Comparison of ENCODE assay signal across 8 mouse cellular contexts in genomic region chr11:86614056-86614530, GRCm38 (mm10).
DNase-seq lines count a peak whose midpoint lies in the region; ATAC-seq and TF ChIP-seq lines count a peak whose summit lies in the region.

No protein-coding gene starts in this region.

- peak; percentile 23 for DNase-seq in left cerebral cortex, adult 11 months (ENCODE audit: low spot score)
- no peak for DNase-seq in left cerebral cortex, adult 8-10 months (ENCODE audit: low spot score in 2 of 2)
- peak; percentile 89 for DNase-seq in c-Kit-positive CD71-positive TER-119-positive erythroid progenitor cells, embryonic 14.5 days (ENCODE audit: low spot score)
- peak; percentile 51 to 77 for DNase-seq in spleen, postnatal 36 days (ENCODE audit: low spot score in 2 of 2)
- DNase-seq in hindbrain, postnatal 0 days (ENCODE audit: low spot score), result no peak
- DNase-seq in kidney, adult 11 months, result no peak

- H3K27ac ChIP-seq in liver, embryonic 12.5 days, result peak overlapping the region; percentile 97
- no peak overlapping the region for H3K27ac ChIP-seq in hindbrain, postnatal 0 days
- H3K27ac ChIP-seq in forebrain, embryonic 12.5 days, result no peak overlapping the region

- H3K9ac ChIP-seq in liver, embryonic 12.5 days, result peak overlapping the region; percentile 60
- H3K9ac ChIP-seq in hindbrain, postnatal 0 days (replicated peaks; ENCODE audit: low read length), result no peak overlapping the region
- no peak overlapping the region for H3K9ac ChIP-seq in forebrain, embryonic 12.5 days

- no peak for TF ChIP-seq CTCF in hindbrain, postnatal 0 days (IDR thresholded peaks at IDR 0.05; ENCODE audit: low read depth)

- H3K9me3 ChIP-seq in liver, embryonic 12.5 days (replicated peaks), result no peaks in the 10 kb centered on the region
- H3K9me3 ChIP-seq in hindbrain, postnatal 0 days (ENCODE audit: low read length), result no peaks in the 10 kb centered on the region
- H3K9me3 ChIP-seq in forebrain, embryonic 12.5 days, result no peaks in the 10 kb centered on the region

- ATAC-seq in liver, embryonic 12.5 days, result peak; percentile 85
- ATAC-seq in hindbrain, postnatal 0 days, result no peak
- no peak for ATAC-seq in forebrain, embryonic 12.5 days (ENCODE audit: low FRiP score)

- peaks cover 63% of the 10 kb centered on the region for H3K4me1 ChIP-seq in liver, embryonic 12.5 days
- H3K4me1 ChIP-seq in hindbrain, postnatal 0 days (ENCODE audit: insufficient read depth, low read length), result no peaks in the 10 kb centered on the region
- H3K4me1 ChIP-seq in forebrain, embryonic 12.5 days, result no peaks in the 10 kb centered on the region

- H3K4me2 ChIP-seq in liver, embryonic 12.5 days, result peak overlapping the region; percentile 58
- H3K4me2 ChIP-seq in hindbrain, postnatal 0 days (ENCODE audit: low read depth, low read length), result no peak overlapping the region
- H3K4me2 ChIP-seq in forebrain, embryonic 12.5 days, result no peak overlapping the region

- 12% methylated on average over 2 of the region's 2 CpGs for WGBS in liver, embryonic 12.5 days (ENCODE audit: insufficient replicate concordance)
- WGBS in hindbrain, postnatal 0 days, result 78% methylated on average over 2 of the region's 2 CpGs
- 66% methylated on average over 2 of the region's 2 CpGs for WGBS in forebrain, embryonic 12.5 days

- peak overlapping the region; percentile 15; the same call in 1 of the 2 replicates for H3K4me3 ChIP-seq in liver, embryonic 12.5 days
- H3K4me3 ChIP-seq in hindbrain, postnatal 0 days (ENCODE audit: low read length), result no peak overlapping the region
- H3K4me3 ChIP-seq in forebrain, embryonic 12.5 days (replicated peaks), result no peak overlapping the region

- H3K27me3 ChIP-seq in liver, embryonic 12.5 days (replicated peaks), result no peaks in the 10 kb centered on the region
- no peaks in the 10 kb centered on the region for H3K27me3 ChIP-seq in hindbrain, postnatal 0 days (ENCODE audit: insufficient read depth, low read length)
- no peaks in the 10 kb centered on the region for H3K27me3 ChIP-seq in forebrain, embryonic 12.5 days

- H3K36me3 ChIP-seq in liver, embryonic 12.5 days, result peaks cover 31% of the 10 kb centered on the region
- no peaks in the 10 kb centered on the region for H3K36me3 ChIP-seq in hindbrain, postnatal 0 days (ENCODE audit: insufficient read depth, low read length)
- H3K36me3 ChIP-seq in forebrain, embryonic 12.5 days (replicated peaks), result 0 out of 2 replicates have a peak, but pooled peaks cover 5% of the 10 kb centered on the region

Comparison
In these comparisons a context has a peak if more than half of its experiments do, and no peak if none do; other contexts are left out.
1. DNase-seq: peak in left cerebral cortex, adult 11 months (single experiment), c-Kit-positive CD71-positive TER-119-positive erythroid progenitor cells, embryonic 14.5 days (single experiment) and spleen, postnatal 36 days (2 of 2); none in left cerebral cortex, adult 8-10 months (0 of 2), hindbrain, postnatal 0 days (single experiment) and kidney, adult 11 months (single experiment).